Mouse (Mus musculus): ENCODE measurements around the gene Cckar.
A peak's percentile ranks its signal among the peaks of the same experiment; 100 is the strongest.

Cckar gene

GRCm38 (mm10) chr5:53672352-53672751 is 35.2 kb downstream of the Cckar start:
- DNase-seq (ENCODE audit: low spot score in 2 of 2): peak; percentile 20 to 32

GRCm38 (mm10) chr5:53671507-53671906 is 36.0 kb downstream of the Cckar start:
- DNase-seq (ENCODE audit: low spot score in 2 of 2): no peak

GRCm38 (mm10) chr5:53670321-53670938 is 37.1 kb downstream of the Cckar start:
- DNase-seq (ENCODE audit: low spot score in 2 of 2): no peak

GRCm38 (mm10) chr5:53668021-53668420 is 39.5 kb downstream of the Cckar start:
- DNase-seq (ENCODE audit: low spot score in 2 of 2): no peak

DNA sequence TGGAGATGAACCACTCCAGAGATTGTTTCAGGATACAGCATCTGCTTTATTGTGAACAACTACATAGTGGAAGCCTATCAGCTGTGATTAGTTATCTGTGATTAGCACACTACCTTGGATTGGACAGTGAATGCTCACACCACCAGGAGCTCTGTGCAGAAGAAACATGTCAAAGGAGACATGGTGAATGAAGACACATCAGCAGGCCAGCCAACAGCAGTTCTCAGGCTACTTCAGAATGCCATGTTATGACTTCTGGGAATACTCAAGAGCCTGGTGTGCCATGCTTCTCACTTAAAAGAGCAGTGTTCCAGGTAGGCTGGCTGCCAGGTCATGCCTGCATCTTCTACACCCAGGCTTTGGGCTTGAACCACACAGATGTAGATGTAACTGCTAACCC is 43.8 kb downstream of the Cckar start:
- DNase-seq (ENCODE audit: low spot score in 2 of 2): no peak

DNA sequence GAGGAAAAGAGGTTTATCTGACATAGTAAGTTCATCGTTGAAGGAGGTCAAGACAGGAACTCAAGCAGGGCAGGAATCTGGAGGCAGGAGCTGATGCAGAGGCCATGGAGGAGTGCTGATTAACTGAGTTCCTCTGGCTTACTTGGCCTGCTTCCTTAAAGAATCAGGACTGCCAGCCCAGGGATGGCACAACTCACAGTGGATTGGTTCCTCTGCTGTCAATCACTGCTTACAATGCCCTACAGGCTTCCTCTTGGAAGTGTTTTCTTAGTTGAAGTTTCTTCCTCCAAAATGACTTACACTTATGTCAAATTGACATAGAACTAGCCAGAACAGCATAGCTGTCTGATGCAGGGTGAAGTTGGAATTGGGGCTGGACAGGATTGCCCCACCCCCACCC is 45.1 kb downstream of the Cckar start:
- no peak for DNase-seq (ENCODE audit: low spot score in 2 of 2)

- DNase-seq (ENCODE audit: low spot score in 2 of 2): no peak
Observed at GRCm38 (mm10) chr5:53661508-53661907, 46.0 kb downstream of the Cckar start.

DNA sequence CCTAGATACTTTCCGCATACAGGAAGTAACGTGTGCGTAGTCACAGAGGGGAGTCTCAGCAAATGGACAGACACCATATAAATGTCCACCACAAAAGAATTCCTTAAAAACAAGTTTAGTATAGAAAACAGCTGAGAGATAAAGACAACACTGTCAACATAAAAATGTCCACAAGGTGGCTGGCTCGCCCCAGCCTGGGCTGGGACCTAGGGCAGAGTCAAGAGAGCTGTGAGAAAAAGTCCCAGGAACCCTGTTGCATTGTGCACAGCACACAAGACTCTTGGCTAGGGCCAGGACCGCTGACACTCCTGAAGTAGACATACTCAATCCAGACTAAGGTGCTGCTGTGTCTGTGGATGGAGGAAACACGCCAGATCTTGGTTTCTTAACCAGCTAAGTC is 49.6 kb downstream of the Cckar start:
- DNase-seq (ENCODE audit: low spot score in 2 of 2): no peak

DNA sequence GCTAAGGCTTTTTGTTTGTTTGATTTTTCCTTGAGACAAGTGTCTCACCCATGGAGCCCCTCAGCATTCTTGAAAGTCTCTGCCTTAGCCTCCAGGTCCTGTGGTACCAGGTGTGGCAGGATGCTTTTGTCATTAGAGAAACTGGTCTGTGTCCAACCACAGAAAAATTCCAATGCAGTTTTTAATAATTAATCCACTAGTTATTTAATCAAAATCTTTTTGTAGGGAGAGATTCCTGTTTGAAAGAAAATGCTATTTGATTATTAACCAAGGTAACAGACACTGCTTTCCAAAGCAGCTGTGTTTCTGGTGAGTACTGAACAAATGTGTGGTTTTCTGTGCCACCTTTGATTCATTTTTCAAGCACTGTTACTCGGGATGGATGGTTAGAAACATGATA is 50.9 kb downstream of the Cckar start:
- no peak for DNase-seq (ENCODE audit: low spot score in 2 of 2)

All from urinary bladder, adult 18-20 months (tissue).